Mouse (Mus musculus): ENCODE results near the gene Ffar2.
A peak's percentile ranks its signal among the peaks of the same experiment; 100 is the strongest.

The Ffar2 gene

DNA sequence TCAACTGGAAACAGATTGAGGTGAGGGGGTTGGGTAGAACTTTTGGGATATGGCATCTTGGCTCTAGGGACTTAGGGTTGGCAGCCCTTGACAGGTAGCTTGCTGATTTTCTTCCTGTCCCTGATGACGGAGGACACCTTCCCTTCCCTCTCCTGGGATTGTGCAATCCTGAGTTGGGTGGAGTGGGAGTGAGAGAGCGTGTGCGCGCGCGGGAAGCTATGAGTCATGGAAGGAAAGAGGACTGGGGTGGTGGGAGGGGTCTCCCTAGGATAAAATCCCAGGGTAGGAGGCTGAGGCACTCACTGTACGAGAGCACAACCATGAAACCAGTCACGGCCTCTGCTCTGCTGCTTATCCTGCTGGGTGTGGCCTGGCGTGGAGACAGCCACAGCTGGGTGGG, 47.5 kb downstream of the Ffar2 start:
- peak; percentile 54 for DNase-seq (ENCODE audit: low read depth, low spot score)

DNA sequence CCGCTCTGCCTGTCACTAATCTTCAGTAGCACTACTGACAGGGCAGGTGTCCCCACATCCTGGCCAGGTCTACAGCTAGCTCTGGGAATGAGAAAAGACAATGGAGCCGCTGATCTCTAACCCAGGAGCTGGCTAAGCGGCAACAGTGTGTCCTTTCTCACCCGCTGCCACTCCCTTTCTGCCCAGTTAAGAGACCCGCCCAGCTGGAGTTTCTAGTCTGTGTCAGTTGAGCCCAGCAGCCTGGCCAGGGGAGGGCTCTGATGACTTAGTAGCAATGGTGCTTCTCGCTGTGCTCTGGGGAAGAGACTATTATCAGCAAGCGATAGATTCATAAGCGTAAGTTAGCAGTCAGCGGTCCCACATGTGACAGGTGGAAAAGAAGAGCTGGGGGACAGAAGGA, 54.3 kb downstream of the Ffar2 start:
- DNase-seq (ENCODE audit: low read depth, low spot score), result no peak

Data from brain, adult 2 months (tissue).